Mouse (Mus musculus): ENCODE results near the gene Apobec3.

DNA sequence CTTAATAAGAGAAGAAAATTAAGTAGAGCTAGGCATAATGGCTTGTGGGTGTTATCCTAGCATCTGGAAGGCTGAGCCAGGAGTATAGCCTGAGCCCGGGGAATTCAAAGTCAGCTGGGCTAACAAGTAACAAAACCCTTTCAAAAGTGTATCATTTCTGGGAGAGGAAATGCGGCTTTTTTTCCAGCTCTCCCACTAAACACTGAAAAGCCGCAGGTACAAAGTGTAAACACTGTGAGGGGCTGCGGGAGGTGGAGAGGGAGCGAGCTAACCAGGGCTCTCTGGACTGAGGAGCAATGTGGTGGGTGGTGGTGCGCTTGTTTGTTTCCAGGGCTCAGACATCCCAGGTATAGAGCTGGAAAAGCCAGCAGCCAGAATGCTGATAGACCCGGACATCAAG lies 72.9 kb downstream of the Apobec3 start:
- TF ChIP-seq CTCF (IDR thresholded peaks at IDR 0.05; ENCODE audit: low read depth) (no peak), EP300 (IDR thresholded peaks at IDR 0.05; ENCODE audit: low read depth) (no peak)
